Mouse (Mus musculus) hindbrain, embryonic 13.5 days (tissue): ENCODE measurements at regions not wholly inside any gene's neighbourhood (a gene's known extent, or its start where the extent isn't known, plus 50 kb on each side); places are given as distances from the start of the nearest gene placed in this dataset.

Source experiments
- ATAC-seq: fragments of 200-750 bp; cut with Nextera tagmentation; 2 replicates; pipeline ENCODE4 v1.8.0; 2017; ENCODE audit warnings: moderate TSS enrichment; ENCODE audit not compliant: low FRiP score
- H3K27ac ChIP-seq: fragments of 300-500 bp; sonication (generic); 2 replicates; pipeline ENCODE4 v1.5.1; 2015; ENCODE audit warnings: inconsistent platforms, mild to moderate bottlenecking, moderate library complexity
- H3K27me3 ChIP-seq: fragments of 300-500 bp; sonication (generic); 2 replicates; pipeline ENCODE4 v1.6.1; 2015; ENCODE audit warnings: mild to moderate bottlenecking, inconsistent platforms
- H3K36me3 ChIP-seq: fragments of 300-500 bp; sonication (generic); 2 replicates; pipeline ENCODE4 v1.6.1; 2015; ENCODE audit warnings: mild to moderate bottlenecking, inconsistent platforms
- H3K4me1 ChIP-seq: fragments of 300-500 bp; sonication (generic); replicated peaks from 2 replicates; pipeline ENCODE4 v1.6.1; 2015; ENCODE audit warnings: inconsistent platforms
- H3K4me2 ChIP-seq: fragments of 300-500 bp; sonication (generic); 2 replicates; pipeline ENCODE4 v1.6.1; 2015; ENCODE audit warnings: inconsistent platforms, mild to moderate bottlenecking, moderate library complexity
- H3K4me3 ChIP-seq: fragments of 300-500 bp; sonication (generic); 2 replicates; pipeline ENCODE4 v1.5.1; 2015; ENCODE audit warnings: mild to moderate bottlenecking, inconsistent platforms
- H3K9ac ChIP-seq: fragments of 300-500 bp; sonication (generic); 2 replicates; pipeline ENCODE4 v1.6.1; 2015; ENCODE audit warnings: mild to moderate bottlenecking, inconsistent platforms
- H3K9me3 ChIP-seq: fragments of 300-500 bp; sonication (generic); 2 replicates; pipeline ENCODE4 v1.6.1; 2016; ENCODE audit warnings: inconsistent platforms
- WGBS: fragments of 180-500 bp; shearing (Covaris S2); methylation state at CpG from one replicate; pipeline ENCODE4 v1.1.7; 2015; 5-methylcytosine and 5-hydroxymethylcytosine counted together

DNA sequence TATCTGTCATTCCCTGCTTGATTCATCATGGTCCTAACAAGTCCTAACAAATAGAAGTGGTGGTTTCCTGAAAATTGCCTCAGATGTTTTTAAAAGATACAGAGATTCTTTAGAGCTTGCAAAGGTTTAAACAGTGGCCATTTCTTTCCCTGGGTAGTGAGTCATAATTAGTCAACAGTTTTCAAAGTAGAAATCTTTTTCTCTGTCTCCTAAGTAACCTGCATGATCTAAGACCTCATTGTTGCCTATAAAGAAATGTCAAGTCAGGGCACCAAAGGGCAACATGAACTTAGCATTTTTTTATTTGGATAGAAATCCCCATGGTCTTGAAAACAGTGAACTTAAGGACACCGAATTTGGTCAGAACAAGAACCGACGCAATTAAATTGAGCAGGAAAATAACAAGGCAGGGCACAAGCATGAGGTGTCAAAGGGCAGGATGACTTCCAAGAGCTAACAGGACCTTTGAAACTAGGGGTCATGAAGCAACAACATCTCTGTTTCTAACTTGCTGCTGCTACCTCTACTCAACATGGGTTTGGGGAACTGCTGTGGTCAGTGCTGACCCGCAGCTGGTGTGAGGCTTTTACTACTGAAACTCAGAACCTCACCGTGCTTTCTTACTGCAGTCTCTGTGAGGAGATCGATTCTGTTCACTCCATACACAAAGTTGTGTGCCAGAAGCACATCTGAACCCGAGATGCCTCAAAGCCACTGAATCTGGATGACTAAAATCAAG lies 114.2 kb upstream of the Bank1 start:
- Histone ChIP-seq H3K9me3 (no peaks in the 10 kb centered on the region), H3K4me2 (no peak overlapping the region), H3K27ac (no peak overlapping the region), H3K9ac (no peak overlapping the region), H3K4me1 (no peaks in the 10 kb centered on the region), H3K36me3 (no peaks in the 10 kb centered on the region), H3K27me3 (no peaks in the 10 kb centered on the region), H3K4me3 (no peak overlapping the region)
- ATAC-seq, result no peak
- 77% methylated on average over 7 of the region's 7 CpGs for WGBS

DNA sequence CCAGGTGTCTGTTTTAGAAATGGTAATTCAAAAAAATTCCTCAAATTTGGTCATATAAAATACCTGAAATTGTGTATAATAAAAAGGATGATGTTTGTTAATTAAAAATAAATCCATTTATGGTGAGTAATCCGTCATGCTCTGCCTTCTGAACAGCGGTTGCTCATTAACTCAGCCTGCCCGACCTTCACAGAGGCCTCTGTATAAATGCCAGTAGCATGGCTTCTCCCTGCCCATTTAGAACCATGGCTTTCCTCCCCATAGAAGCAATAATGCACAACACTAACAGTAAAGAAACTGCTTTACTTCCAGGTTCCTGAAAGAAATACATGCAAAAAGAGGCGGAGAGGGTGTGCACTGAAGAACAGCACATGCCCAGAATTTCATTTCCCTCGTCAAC lies 113.5 kb upstream of the Bank1 start:
- Histone ChIP-seq H3K27me3 (no peaks in the 10 kb centered on the region), H3K4me1 (no peaks in the 10 kb centered on the region), H3K9ac (no peak overlapping the region), H3K36me3 (no peaks in the 10 kb centered on the region), H3K4me2 (no peak overlapping the region), H3K4me3 (no peak overlapping the region), H3K9me3 (no peaks in the 10 kb centered on the region), H3K27ac (no peak overlapping the region)
- ATAC-seq, result no peak
- 79% methylated on average over 5 of the region's 5 CpGs for WGBS

DNA sequence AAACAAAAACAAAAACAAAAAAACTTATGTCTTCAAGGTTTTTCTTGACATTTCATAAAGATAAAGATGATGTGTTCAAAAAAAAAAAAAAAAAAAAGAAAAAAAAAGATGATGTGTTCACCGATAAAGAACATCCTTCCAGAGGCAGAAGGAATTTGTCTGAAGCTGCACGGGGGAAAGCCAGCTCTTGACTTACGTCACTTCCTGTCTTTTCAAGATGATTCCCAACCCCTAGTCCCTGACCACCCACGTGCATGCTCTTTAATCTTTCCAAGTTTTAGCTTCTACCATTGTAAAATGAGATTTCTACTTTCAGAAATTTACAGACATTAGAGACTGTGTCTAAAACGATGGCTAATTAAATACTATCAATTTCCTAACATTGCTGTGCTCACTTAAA lies 108.5 kb upstream of the Bank1 start:
- Histone ChIP-seq H3K4me3 (no peak overlapping the region), H3K27me3 (no peaks in the 10 kb centered on the region), H3K36me3 (no peaks in the 10 kb centered on the region), H3K9ac (no peak overlapping the region), H3K27ac (no peak overlapping the region), H3K4me2 (no peak overlapping the region), H3K9me3 (no peaks in the 10 kb centered on the region), H3K4me1 (no peaks in the 10 kb centered on the region)
- no peak for ATAC-seq
- WGBS, result 84% methylated on average over 5 of the region's 5 CpGs

DNA sequence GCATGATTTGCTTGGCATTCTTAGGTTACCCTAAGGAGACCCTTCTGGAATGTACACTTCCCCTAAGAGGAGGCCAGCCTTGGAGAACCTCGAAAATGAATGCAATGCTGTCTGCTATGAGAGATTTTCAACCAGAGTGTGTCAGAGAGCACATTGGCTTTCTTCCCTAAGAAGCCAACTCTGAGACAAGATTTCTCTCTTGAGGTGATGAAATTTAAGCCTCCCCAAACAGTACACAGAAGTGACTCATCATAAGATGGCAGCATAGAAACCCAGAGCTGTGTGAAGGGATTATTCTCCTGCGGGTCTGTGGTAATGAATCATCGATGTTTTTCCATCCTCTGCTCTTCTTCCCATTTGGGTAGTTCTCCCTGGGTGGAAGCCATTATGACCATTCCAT lies 106.2 kb upstream of the Bank1 start:
- Histone ChIP-seq H3K27me3 (no peaks in the 10 kb centered on the region), H3K4me3 (no peak overlapping the region), H3K9ac (no peak overlapping the region), H3K9me3 (no peaks in the 10 kb centered on the region), H3K27ac (no peak overlapping the region), H3K4me1 (no peaks in the 10 kb centered on the region), H3K36me3 (no peaks in the 10 kb centered on the region), H3K4me2 (no peak overlapping the region)
- no peak for ATAC-seq
- WGBS, result 92% methylated on average over 3 of the region's 3 CpGs

DNA sequence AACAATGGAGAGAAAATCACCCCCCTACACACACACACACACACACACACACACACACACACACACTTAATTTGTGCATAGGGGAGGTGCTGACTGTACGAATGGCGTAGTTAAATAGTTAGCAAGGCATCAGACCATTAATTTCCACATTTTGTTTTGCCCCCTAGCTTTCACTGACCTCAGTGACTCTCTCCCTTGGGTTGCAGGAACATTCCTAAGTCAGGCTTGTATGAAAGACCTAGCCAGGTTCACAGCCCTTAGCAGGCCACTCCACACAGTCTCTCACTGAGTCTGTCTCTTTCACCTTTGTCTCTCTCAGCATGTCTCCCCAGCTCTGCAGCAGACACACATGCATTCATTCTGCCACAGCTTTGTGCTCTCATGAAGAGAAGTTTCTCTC lies 101.6 kb upstream of the Bank1 start:
- no peak overlapping the region for H3K4me3 ChIP-seq
- no peaks in the 10 kb centered on the region for H3K36me3 ChIP-seq
- H3K4me2 ChIP-seq, result no peak overlapping the region
- H3K27ac ChIP-seq, result no peak overlapping the region
- no peaks in the 10 kb centered on the region for H3K9me3 ChIP-seq
- H3K4me1 ChIP-seq, result no peaks in the 10 kb centered on the region
- H3K9ac ChIP-seq, result no peak overlapping the region
- WGBS, result 67% methylated on average over 2 of the region's 2 CpGs
- no peak for ATAC-seq
- no peaks in the 10 kb centered on the region for H3K27me3 ChIP-seq

DNA sequence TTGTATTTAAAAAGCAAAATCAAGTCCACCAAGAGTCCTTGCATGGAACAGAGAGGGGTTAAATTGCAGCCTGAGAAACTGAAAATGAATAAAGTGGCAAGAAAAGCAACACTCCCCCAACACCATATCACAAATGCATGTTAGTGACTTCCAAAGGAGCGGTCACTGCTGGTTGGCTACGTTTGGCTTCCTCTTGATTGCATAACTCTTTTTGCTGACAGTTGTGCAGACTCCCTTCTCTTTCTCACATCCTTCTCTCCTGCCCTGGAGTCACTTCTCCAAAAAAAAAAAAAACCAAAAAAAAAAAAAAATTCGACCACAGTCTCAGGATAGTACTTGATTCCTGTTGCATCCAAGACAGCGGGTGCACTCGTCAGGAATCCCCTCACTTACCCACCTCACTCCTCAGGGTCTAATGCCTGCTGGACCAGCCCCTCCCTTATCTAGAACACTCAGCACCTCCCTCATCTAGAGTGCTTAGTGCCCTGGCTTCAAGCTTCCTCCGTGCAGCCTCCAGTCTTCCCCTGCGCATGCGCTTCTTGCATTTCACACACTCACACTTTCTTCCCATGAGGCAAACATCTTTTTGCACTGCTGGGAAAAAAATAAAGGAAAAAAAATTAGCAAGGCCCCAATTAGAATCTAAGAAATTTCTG lies 100.8 kb upstream of the Bank1 start:
- no peaks in the 10 kb centered on the region for H3K9me3 ChIP-seq

DNA sequence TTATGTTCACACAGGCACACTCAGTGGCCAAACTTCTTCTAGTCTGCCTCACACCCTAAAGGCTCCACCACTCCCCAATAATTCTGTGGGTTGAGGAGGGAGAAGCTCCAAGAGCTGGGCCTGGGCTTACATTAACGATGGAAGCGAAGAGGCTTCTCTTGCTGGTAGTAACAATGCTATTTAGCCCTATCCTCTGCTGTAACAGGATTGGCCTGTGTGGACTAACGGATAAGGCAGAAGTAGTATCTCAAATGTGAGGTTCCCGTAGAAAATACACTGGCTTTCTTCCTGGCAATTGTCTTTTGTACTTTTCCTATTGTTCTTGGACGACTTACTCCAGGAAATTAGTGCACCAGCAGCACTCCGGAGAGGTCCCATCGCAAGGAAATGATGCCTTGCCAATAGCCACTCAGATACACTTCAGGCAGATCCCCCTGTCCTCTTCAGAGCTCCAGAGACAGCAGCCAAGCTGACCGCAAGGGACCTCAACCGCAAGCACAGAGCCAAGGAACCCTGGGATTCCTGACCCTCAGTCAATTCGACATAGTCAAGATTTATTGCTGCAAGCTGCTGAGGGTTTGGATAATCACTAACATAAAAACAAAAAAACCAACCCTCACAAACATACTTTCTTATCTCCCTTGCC lies 96.2 kb upstream of the Bank1 start:
- no peak for ATAC-seq
- H3K27ac ChIP-seq, result no peak overlapping the region
- H3K4me1 ChIP-seq, result no peaks in the 10 kb centered on the region
- H3K27me3 ChIP-seq, result no peaks in the 10 kb centered on the region
- no peaks in the 10 kb centered on the region for H3K9me3 ChIP-seq
- no peaks in the 10 kb centered on the region for H3K36me3 ChIP-seq
- H3K9ac ChIP-seq, result no peak overlapping the region
- no peak overlapping the region for H3K4me2 ChIP-seq
- H3K4me3 ChIP-seq, result no peak overlapping the region
- 88% methylated on average over 10 of the region's 10 CpGs for WGBS

More for the DNA sequence above, 100.8 kb upstream of the Bank1 start:
- H3K27me3 ChIP-seq, result no peaks in the 10 kb centered on the region
- no peak overlapping the region for H3K4me3 ChIP-seq
- H3K36me3 ChIP-seq, result no peaks in the 10 kb centered on the region
- H3K9ac ChIP-seq, result no peak overlapping the region
- H3K4me1 ChIP-seq, result no peaks in the 10 kb centered on the region
- 76% methylated on average over 8 of the region's 8 CpGs for WGBS
- H3K4me2 ChIP-seq, result no peak overlapping the region
- H3K27ac ChIP-seq, result no peak overlapping the region
- no peak for ATAC-seq

DNA sequence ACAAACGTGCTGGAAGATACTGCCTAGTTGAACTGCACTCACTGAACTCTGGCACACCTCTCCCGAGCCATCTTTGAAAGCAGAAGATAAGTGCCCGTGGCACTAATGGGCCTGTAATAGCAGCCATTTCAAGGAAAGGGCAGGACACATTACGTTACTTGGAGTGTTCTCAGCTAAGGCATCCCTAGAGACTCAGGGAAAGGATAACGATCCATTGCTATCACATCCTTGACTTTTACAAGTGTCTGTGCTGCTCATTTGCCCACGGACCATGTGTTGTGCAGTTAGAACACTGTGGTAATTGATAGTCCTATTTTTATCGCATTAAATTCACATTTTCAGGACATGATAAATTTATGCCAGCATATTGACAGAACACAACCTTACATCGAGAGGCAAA lies 79.7 kb upstream of the Bank1 start:
- Histone ChIP-seq H3K27me3 (no peaks in the 10 kb centered on the region), H3K27ac (no peak overlapping the region), H3K9ac (no peak overlapping the region), H3K4me2 (no peak overlapping the region), H3K9me3 (no peaks in the 10 kb centered on the region), H3K4me3 (no peak overlapping the region), H3K36me3 (no peaks in the 10 kb centered on the region), H3K4me1 (no peaks in the 10 kb centered on the region)
- WGBS, result 68% methylated on average over 8 of the region's 8 CpGs
- ATAC-seq, result no peak

DNA sequence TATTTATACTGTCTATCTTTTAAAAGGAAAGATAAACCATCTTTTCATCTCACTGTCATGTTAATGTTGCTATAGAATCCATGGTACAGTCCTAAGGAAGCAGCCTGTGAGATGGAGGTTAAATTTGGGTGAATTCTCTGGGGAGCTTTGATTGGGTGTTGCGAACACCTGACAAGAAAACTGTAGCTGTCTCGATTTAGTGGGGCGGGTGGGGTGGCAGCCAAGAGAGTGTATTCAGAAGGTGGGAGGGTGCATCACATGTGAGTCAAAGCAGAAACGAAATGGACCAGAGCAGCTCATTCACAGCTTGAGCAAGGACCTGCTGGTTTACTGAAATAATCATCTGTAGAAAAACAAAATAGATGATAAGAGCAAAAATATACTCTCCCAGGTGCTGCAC lies 57.4 kb upstream of the Bank1 start:
- Histone ChIP-seq H3K36me3 (no peaks in the 10 kb centered on the region), H3K4me2 (no peak overlapping the region), H3K9ac (no peak overlapping the region), H3K4me3 (no peak overlapping the region), H3K27ac (no peak overlapping the region), H3K9me3 (no peaks in the 10 kb centered on the region), H3K27me3 (no peaks in the 10 kb centered on the region), H3K4me1 (no peaks in the 10 kb centered on the region)
- ATAC-seq, result no peak
- 75% methylated on average over 4 of the region's 4 CpGs for WGBS

DNA sequence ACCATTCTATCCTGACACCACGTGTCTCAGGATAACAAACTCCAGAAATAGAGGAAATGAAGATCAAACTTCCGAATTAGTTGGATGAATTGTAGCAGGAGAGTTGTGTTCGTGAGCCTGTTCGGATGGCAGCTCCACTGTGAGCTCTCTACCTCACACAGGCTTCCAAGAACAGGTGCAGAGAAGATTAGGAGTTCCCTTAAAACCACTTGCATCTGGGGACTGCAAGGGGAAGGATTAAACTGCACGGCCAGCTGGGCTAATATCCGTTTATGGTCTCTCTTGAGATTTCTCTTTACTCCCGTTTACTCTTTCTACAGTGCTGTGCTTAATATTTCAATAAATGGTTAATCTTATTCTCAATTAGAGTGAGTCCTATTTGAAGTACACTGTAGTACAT lies 54.8 kb upstream of the Bank1 start:
- Histone ChIP-seq H3K36me3 (no peaks in the 10 kb centered on the region), H3K27ac (no peak overlapping the region), H3K9me3 (no peaks in the 10 kb centered on the region), H3K4me2 (no peak overlapping the region), H3K27me3 (no peaks in the 10 kb centered on the region), H3K9ac (no peak overlapping the region), H3K4me1 (no peaks in the 10 kb centered on the region), H3K4me3 (no peak overlapping the region)
- WGBS, result 74% methylated on average over 7 of the region's 7 CpGs
- ATAC-seq, result no peak

DNA sequence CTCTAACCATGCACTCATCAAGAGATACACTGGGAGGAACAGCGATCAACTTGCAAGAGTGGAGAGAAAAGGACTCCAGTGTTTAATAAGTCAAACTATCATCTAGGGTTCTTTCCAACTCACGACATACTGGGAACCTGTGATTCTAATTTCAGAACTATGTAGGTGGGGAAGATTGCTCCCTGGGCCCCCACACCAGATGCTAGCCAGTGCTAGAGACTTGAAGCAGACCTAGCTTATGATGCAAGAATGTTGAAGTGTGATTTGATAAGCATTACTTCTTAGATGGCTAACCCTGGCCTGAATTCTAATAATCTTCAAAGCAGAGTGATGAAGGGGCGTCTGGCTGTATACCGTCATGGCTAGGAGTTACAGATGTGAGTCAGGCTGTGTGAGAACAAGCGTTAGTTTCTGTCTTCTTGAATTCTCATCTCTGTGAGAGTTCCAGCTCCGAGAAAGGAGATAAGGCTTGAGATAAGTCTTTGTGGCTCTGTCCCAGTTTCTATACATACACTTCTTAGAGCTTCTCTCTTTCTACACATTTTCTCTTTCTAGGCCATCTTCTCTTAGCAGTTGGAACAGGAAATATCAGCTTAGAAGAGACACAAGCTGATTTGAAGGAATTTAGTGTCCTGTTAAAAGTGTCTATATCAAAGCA lies 54.0 kb upstream of the Bank1 start:
- Histone ChIP-seq H3K4me2 (no peak overlapping the region), H3K36me3 (no peaks in the 10 kb centered on the region), H3K27me3 (no peaks in the 10 kb centered on the region), H3K9me3 (no peaks in the 10 kb centered on the region), H3K27ac (no peak overlapping the region), H3K4me1 (no peaks in the 10 kb centered on the region), H3K4me3 (no peak overlapping the region), H3K9ac (no peak overlapping the region)
- ATAC-seq, result no peak
- WGBS, result 84% methylated on average over 6 of the region's 6 CpGs

DNA sequence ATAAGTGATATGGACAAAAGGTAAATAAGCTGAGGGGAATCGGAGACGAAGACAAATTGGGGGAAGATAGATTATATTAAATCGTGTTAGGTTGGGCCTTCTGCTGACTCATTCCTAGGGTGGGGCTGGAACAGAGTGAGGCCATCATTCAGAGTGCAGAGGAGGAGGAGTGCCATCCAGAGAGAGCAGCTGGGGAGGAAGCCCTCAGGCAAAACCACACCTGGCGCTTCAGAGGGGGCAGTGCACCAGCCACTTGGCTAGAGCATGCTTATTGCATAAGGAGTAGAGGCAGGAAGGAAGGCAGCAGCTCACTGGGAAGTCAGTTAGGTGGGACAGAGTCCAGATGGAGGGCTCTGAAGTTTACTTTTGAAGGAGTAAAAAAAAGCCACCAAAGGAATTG lies 51.0 kb upstream of the Bank1 start:
- ATAC-seq, result no peak
- Histone ChIP-seq H3K9me3 (no peaks in the 10 kb centered on the region), H3K4me1 (no peaks in the 10 kb centered on the region), H3K36me3 (no peaks in the 10 kb centered on the region), H3K4me2 (no peak overlapping the region), H3K4me3 (no peak overlapping the region), H3K27me3 (no peaks in the 10 kb centered on the region), H3K9ac (no peak overlapping the region), H3K27ac (no peak overlapping the region)
- WGBS, result 82% methylated on average over 4 of the region's 4 CpGs
